Mouse (Mus musculus) layer of hippocampus, adult 2 months (tissue): ENCODE data around the gene Chkb. TPM values are rescaled to one million over a fixed set of nuclear protein-coding genes. Genes with fewer than 3 reads are reported as not detected.
A peak's percentile ranks its signal among the peaks of the same experiment; 100 is the strongest.

Experiments
- DNase-seq, 2 experiments: peaks; one replicate each; pipeline ENCODE4 v3.0.0; 2022; ENCODE audit warnings: low spot score in 2 of 2
- H3K27ac ChIP-seq: fragments of 200-600 bp; 2 replicates; pipeline ENCODE4 v1.8.1; 2022
- H3K4me3 ChIP-seq: fragments of 200-600 bp; 2 replicates; pipeline ENCODE4 v1.8.1; 2022; ENCODE audit warnings: mild to moderate bottlenecking
- CTCF ChIP-seq: fragments of 200-600 bp; conservative IDR thresholded peaks from 2 replicates; pipeline ENCODE4 v1.8.1; 2022; ENCODE audit warnings: antibody characterized with exemption, mild to moderate bottlenecking, moderate library complexity
- total RNA-seq, 2 experiments: library from RNA; stranded (reverse); gene quantifications; 2 replicates each; pipeline ENCODE4 v1.2.3; 2021

Gene Chkb
- total RNA-seq, 2 experiments from 2014 or later, result 38.9 to 48.2 TPM

- Histone ChIP-seq H3K27ac (no peak overlapping the region), H3K4me3 (no peak overlapping the region)
- TF ChIP-seq CTCF, result no peak
- no peak for DNase-seq
Measured at GRCm38 (mm10) chr15:89404831-89405623, 24.7 kb downstream of the Chkb start.

DNA sequence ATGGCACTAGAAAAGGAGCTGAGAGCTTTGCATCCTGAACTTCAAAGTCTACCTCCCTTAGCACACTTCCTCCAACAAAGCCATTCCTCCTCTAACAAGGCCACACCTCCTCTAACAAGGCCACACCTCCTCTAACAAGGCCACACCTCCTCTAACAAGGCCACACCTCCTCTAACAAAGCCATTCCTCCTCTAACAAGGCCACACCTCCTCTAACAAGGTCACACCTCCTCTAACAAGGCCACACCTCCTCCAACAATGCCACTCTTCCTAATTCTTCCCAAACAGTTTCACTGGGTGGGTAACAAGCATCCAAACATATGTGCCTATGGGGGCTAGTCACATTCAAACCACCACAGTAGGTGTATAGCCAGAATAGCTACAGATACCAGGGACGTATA is 27.2 kb downstream of the Chkb start:
- Histone ChIP-seq H3K4me3 (no peak overlapping the region), H3K27ac (no peak overlapping the region)
- DNase-seq, result no peak
- no peak for TF ChIP-seq CTCF

DNA sequence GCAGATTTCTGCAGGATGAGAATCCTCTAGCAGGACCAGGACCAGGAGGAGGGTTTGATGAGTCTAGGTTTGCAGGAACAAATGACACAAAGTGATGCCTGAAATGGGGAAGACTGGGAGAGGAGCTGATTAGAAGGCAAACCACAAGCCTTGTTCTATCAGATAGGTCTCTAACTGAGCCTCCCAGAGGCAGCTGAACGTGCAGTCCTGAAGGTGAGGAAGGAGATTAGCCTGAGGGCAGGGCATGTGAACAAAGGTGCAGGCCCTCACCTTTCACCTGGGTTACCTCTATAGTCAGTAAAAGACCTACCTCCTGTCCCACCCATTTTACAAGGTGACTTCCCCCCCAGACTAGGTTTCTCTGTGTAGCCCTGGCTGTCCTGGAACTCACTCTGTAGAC is 30.0 kb downstream of the Chkb start:
- H3K4me3 ChIP-seq, result no peak overlapping the region

DNA sequence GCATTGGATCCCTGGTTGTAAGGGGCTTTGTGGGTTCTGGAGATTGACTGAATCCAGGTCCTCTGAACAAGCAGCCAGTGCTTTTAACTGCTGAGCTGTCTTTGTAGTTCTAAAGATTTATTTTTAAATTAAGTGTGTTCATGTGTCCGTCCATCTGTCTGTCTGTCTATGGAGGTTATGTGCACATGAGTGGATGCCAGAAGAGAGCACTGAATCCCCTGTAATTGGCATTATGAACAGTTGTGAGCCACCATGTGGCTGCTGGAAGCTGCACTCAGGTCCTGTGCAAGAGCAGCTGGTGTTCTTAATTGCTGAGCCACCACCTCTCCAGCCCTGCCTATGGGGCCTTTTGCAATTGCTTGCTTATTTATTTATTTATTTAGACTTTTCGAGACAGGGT is 31.6 kb downstream of the Chkb start:
- no peak for TF ChIP-seq CTCF
- DNase-seq, result no peak
- Histone ChIP-seq H3K4me3 (no peak overlapping the region), H3K27ac (no peak overlapping the region)

More for the DNA sequence above, 30.0 kb downstream of the Chkb start:
- no peak for DNase-seq
- no peak for TF ChIP-seq CTCF
- no peak overlapping the region for H3K27ac ChIP-seq

GRCm38 (mm10) chr15:89396883-89397282 is 32.8 kb downstream of the Chkb start:
- DNase-seq, result no peak
- no peak for TF ChIP-seq CTCF
- no peak overlapping the region for H3K4me3 ChIP-seq
- H3K27ac ChIP-seq, result no peak overlapping the region

DNA sequence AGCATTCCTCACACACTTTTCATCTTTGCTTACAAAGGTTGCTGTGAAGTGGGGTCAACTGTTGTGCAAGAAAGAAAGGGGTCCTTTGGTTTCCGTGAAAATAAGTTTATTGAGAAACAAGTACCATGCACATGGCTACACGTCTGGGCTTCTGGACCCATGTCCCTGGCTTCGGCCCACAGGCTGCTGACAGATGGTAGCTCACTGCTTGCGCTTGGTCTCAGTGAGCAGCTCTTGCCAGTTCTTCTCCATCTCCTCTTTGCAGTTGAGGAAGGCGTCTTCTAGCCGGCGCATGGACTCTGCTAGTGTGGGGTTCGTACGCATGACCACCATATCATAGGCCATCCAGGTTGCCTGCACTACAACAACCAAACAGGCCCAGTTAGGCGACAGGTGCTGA is 39.6 kb downstream of the Chkb start:
- no peak overlapping the region for H3K4me3 ChIP-seq
- TF ChIP-seq CTCF, result no peak

GRCm38 (mm10) chr15:89387127-89387526 is 42.6 kb downstream of the Chkb start:
- H3K27ac ChIP-seq, result no peak overlapping the region
- no peak for DNase-seq
- no peak for TF ChIP-seq CTCF
- no peak overlapping the region for H3K4me3 ChIP-seq

More for the DNA sequence above, 39.6 kb downstream of the Chkb start:
- DNase-seq, result no peak
- H3K27ac ChIP-seq, result no peak overlapping the region

- no peak for DNase-seq
- H3K4me3 ChIP-seq, result no peak within 1 kb of the TSS
- no peak within 1 kb of the TSS for H3K27ac ChIP-seq
- TF ChIP-seq CTCF, result no peak
Measured at GRCm38 (mm10) chr15:89384617-89385016, 45.1 kb downstream of the Chkb start, which contains the start of gene Klhdc7b. TSS of gene Klhdc7b (plus strand) at chr15:89384917.

DNA sequence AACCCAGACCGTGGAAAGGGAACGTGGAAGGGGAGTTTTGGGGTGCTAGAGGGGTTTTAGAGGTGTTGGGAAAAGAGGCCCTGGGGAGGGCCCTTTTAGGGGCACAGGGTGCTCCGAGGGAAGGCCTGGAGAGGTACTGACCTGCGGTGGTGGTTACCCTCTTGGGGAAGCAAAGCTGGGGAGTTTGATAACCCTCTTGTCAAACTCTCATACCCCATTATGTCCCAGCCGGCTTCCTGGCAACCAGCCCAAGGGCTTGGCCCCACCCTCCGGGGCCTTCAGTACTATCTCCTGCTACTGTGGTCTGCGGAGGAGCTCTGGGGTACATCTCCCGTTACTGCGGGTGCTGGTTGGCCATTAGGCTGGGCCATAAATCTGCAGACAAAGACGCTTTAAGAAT is 50.3 kb downstream of the Chkb start:
- DNase-seq, result no peak
- no peak for TF ChIP-seq CTCF
- Histone ChIP-seq H3K4me3 (peak overlapping the region; percentile 59), H3K27ac (peak overlapping the region; percentile 77)

DNA sequence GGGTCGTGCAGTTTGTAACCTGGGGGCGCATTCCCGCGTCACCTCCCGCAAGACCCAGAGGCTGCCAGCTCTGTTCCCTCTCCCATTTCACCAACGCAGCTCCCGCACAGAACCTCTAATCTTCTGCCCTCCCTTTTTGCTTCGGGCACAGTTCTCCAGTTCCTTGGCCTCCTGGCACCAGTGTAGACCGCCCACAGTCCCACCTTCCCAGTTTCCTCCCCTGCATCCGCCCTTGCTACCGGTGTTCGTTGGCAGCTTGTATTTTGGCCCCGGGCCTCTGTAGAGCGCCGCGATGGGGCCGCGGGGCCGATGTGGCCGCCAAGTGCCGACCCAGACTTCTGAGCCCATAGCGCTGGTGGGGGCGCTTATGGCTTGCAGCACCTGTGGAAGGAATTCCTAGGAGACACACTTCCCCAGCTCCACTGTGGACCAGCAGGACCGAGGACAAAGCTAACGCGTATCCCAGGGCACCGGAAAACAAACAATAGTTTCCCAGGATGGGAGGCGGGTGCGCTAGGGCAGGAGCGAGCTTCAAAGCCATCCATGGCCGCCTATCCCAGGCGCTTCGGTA is 50.8 kb downstream of the Chkb start, which contains the start of gene Odf3b:
Gene Odf3b (minus strand): TSS at position 452 of the 571 bp plus-strand sequence.
- no peak for DNase-seq
- peak within 1 kb of the TSS; percentile 77 for H3K27ac ChIP-seq
- peak within 1 kb of the TSS; percentile 59 for H3K4me3 ChIP-seq
- no peak for TF ChIP-seq CTCF

DNA sequence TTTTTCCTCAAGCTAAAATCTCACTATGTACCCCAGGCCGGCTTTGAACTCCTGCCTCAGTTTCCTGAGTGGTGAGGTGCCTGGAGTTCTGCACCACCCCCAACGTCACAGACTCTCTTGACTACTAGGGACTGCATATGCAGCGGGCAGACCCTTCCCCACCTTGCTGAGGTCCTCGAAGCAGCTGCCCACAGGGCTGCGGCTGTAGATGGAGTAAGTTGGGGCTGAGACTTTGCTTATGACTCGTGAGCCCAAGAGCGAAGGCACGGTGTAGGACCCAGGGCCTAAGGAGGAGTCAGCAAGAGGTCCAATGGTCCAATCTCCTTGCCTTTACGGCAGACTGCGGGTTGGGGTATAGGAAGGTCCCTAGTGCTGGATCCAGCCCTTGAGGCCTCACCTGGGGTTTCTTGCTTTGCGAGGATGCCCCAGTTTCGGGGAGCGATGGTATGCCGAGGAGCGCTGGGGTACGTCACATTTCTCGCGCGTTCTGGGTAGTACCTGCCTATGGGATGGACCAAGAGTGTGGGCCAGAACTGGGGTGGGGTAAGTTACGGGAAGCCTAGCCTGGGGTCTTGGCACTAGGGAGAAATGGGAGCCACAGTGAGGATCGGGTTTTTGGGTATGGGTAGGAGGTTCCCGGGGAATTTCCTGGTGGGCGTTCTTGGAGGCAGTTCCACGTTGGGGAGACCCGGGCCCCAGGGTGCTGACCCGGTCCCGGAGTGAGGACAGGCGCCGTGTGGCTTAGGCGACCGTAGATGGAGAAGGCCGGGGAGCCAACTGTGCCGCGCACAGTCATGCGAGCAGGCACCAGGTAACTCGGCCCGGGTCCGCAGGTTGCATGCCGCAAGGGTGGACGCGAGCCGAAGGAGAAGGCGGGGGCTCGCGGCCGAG is 51.5 kb downstream of the Chkb start:
- H3K4me3 ChIP-seq, result peak overlapping the region; percentile 59
- no peak for DNase-seq
- TF ChIP-seq CTCF, result no peak
- H3K27ac ChIP-seq, result peak overlapping the region; percentile 77

DNA sequence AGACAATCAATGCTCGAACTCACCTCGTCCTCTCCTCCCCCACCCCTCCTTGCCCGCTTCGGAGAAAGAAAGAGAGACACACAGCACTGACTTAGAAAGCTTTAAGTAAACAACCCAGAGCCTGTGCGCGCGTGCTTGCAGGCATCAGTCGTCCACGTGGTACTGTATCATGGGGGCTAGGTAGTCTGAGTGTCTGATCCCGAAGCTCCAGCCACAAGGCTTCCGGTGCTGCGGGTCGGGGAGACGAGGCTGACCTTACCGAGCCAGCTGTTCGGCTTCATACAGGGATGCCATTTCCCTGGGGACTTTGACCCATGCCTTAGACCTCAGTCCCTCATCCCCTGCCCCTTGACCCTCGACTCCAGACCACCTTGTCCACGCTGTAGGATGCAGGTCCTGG is 52.3 kb downstream of the Chkb start:
- DNase-seq, result no peak
- H3K27ac ChIP-seq, result no peak overlapping the region
- no peak for TF ChIP-seq CTCF
- no peak overlapping the region for H3K4me3 ChIP-seq

DNA sequence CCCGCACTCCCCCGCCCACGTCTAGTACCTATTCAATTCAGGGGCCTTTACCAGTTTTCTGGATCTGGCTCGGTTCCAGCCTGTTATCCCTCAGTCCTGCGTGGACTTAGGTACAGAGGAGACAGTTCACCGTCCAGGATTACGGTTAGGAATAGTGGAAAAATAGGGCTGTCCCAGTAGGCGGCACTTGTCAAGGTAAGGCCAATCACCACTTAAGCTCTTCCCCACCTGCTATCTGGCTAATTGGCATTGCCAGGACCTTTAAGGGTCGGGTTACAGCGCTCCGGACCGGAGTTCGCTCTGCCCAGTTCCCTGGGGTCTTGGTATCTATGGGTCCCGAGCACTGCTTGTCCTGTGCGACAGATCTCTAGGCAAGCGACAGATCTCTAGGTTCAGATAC is 52.8 kb downstream of the Chkb start, which contains the start of gene Tymp:
Gene Tymp (minus strand): TSS at position 83 of the 400 bp plus-strand sequence.
- Histone ChIP-seq H3K4me3 (no peak within 1 kb of the TSS), H3K27ac (no peak within 1 kb of the TSS)
- DNase-seq, result no peak
- TF ChIP-seq CTCF, result no peak

Other genes with a start within 250 kb of the Chkb start
- gene Plxnb2, start 249.1 kb downstream of the Chkb start, total RNA-seq, result 10 to 100 TPM; 49.7 to 59.1 TPM
- 10 to 100 TPM; 39.6 to 41.5 TPM for gene Dennd6b, start 233.4 kb downstream of the Chkb start, total RNA-seq
- 100 to 1,000 TPM; 170 to 172 TPM for gene Ppp6r2, start 218.4 kb downstream of the Chkb start, total RNA-seq
- 100 to 1,000 TPM; 356 to 361 TPM for gene Sbf1, start 114.6 kb downstream of the Chkb start, total RNA-seq
- gene Adm2, start 107.2 kb downstream of the Chkb start, total RNA-seq, result not detected
- not detected for gene Miox, start 95.5 kb downstream of the Chkb start, total RNA-seq
- 10 to 100 TPM; 14.8 to 20.0 TPM for gene Lmf2, start 74.2 kb downstream of the Chkb start, total RNA-seq
- 100 to 1,000 TPM in 1 of 2 experiments, 10 to 100 TPM in 1; 97.6 to 101 TPM for gene Ncaph2, start 74.2 kb downstream of the Chkb start, total RNA-seq
- 10 to 100 TPM; 28.7 to 33.3 TPM for gene Sco2, start 56.1 kb downstream of the Chkb start, total RNA-seq
- 1 to 10 TPM; 1.3 TPM for gene Tymp, start 52.9 kb downstream of the Chkb start, total RNA-seq
- gene Odf3b, start 50.6 kb downstream of the Chkb start, total RNA-seq, result 1 to 10 TPM; 1.9 to 2.9 TPM
- under 1 TPM; 0.59 to 0.71 TPM for gene Klhdc7b, start 45.0 kb downstream of the Chkb start, total RNA-seq
- gene Syce3, start 19.4 kb downstream of the Chkb start, total RNA-seq, result not detected
- gene Cpt1b, start 4.0 kb downstream of the Chkb start, total RNA-seq, result 1 to 10 TPM; 1.3 to 3.1 TPM
- 1 to 10 TPM; 1.8 to 3.4 TPM for gene C730034F03Rik, start 319 bp downstream of the Chkb start, total RNA-seq
- under 1 TPM in 1 of 2 experiments, not detected in 1; 0.66 TPM for gene Gm44502, start 212 bp downstream of the Chkb start, total RNA-seq
- 100 to 1,000 TPM; 254 to 279 TPM for gene Mapk8ip2, start 24.0 kb upstream of the Chkb start, total RNA-seq
- 10 to 100 TPM; 29.2 to 31.4 TPM for gene Arsa, start 47.5 kb upstream of the Chkb start, total RNA-seq
- gene Shank3, start 69.7 kb upstream of the Chkb start, total RNA-seq, result 100 to 1,000 TPM; 243 to 251 TPM
- gene Acr, start 138.4 kb upstream of the Chkb start, total RNA-seq, result 1 to 10 TPM in 1 of 2 experiments, under 1 TPM in 1; 0.92 to 1.3 TPM
- gene Rabl2, start 162.0 kb upstream of the Chkb start, total RNA-seq, result 10 to 100 TPM; 29.6 to 29.9 TPM